Mouse (Mus musculus) lung, postnatal 25 days (tissue): ENCODE measurements around the gene Akr1b3.
"Not testable (repeated sequence)": the region's sequence is repeated elsewhere in the genome, so short reads cannot be mapped to it uniquely, and the experiment has no call there.

Experiments
- DNase-seq: peaks from one replicate; pipeline ENCODE4 v3.0.0; 2022; ENCODE audit warnings: low spot score

Akr1b3 gene

DNA sequence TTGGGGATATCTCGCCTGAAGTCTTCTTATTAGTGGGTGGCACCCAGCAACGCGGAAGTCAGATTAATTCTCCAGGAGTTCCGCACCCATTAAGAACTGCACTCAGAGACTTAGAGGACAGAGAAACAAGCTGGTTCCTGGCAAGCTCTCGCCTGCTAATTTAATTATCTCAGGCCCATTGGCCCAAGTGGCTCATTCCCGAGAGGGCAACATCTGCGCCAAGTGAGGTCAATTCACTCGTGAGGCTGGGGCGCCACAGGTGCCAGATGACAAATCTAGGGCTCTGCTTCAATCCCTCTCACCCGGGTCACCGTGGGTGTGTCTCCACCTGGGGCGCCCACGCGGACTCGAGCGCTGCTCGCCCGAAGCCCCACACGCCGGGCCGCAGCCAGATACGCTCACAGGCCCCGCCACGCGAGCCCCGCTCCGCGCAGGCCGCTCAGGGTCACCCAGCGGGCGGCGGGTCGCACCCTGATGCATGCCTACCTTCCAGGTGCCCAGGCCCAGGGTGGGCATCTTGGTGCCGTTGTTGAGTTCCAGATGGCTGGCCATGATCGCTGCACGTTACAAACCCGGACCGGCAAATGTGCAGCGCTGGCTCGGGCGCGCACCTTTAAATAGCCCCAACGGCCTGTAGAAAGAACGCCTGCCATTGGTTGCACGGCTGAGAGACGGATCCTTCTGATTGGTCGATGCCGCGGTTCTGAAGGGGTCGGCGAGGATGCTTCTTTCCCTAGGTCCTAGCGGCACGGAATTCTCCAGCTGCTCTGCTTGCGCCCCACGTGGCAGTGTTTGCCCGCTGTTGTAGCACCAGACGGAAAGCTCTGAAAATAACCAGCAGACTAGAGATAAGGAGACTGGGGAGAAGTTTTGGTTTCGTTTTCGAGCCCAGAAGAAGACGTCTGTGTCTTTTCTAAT lies at the start of gene Akr1b3:
Gene Akr1b3, minus strand, starts transcription at position 625 of the 918 bp plus-strand sequence.
- DNase-seq, result peak; percentile 95

DNA sequence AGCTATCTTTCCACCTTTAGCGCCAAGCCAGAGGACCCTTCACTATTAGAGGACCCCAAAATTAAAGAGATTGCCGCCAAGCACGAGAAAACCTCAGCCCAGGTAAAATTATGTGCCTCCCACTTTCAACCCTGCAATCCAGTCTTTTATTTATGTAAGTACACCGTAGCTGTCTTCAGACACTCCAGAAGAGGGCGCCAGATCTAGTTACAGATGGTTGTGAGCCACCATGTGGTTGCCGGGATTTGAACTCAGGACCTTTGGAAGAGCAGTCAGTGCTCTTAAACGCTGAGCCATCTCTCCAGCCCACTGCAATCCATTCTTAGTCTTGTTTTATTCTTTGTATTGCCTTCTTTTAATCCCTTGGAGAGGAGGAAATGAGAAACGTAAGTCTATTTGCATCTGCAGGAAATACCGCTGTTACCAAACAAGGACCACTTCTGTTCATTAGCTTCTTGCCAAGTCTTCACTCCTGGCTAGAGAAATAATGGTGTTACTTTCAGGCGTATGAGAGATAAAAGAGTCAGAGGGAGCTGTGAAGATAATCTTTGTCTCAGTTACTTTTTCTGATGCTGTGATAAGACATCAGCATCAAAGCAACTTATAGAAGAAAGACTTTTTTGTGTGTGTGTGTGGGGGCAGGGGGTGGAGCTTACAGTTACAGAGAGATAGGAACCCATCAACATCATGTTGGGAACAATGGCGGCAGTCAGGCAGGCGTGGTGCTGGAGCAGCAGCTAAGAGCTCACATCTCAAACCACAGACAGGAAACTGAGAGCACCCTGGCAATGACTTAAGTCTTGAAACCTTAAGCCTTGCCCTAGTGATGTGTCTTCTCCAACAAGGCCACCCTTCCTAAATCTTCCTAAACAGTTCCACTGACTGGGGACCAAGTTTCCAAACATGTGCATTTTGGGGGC lies 47.2 kb upstream of the Akr1b3 start:
- no peak for DNase-seq

GRCm38 (mm10) chr6:34355841-34356240 lies 38.6 kb upstream of the Akr1b3 start:
- DNase-seq, result no peak

DNA sequence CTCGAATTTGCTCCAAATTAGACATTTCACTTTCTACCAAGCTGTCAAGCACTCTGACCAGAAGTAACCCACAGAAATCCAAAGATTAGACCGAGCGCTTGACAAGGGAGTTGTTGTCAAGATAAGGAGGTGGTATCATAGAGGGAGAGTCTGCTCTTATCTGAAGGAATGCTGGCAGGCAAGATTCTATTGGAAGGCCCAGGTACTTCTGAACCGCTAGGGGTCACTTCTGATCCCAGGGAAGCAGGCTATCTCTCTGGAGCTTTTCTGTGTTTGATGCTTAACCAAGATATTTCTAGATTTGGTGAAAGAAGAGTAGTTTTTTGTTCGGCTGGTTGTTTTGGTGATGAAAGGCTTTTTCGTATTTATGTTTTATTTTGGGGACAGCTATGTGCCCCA lies 38.1 kb upstream of the Akr1b3 start:
- peak; percentile 28 for DNase-seq

- DNase-seq, result no peak
These were observed 37.4 kb upstream of the Akr1b3 start for GRCm38 (mm10) chr6:34354354-34355348.

- DNase-seq, result no peak
These were observed 36.5 kb upstream of the Akr1b3 start, which contains the start of gene Akr1b8 for GRCm38 (mm10) chr6:34353658-34354353. Gene Akr1b8, plus strand, starts transcription at chr6:34354119.

GRCm38 (mm10) chr6:34352401-34352800 lies 35.1 kb upstream of the Akr1b3 start:
- DNase-seq, result no peak

GRCm38 (mm10) chr6:34351481-34351880 lies 34.2 kb upstream of the Akr1b3 start:
- not testable (repeated sequence) for DNase-seq

DNA sequence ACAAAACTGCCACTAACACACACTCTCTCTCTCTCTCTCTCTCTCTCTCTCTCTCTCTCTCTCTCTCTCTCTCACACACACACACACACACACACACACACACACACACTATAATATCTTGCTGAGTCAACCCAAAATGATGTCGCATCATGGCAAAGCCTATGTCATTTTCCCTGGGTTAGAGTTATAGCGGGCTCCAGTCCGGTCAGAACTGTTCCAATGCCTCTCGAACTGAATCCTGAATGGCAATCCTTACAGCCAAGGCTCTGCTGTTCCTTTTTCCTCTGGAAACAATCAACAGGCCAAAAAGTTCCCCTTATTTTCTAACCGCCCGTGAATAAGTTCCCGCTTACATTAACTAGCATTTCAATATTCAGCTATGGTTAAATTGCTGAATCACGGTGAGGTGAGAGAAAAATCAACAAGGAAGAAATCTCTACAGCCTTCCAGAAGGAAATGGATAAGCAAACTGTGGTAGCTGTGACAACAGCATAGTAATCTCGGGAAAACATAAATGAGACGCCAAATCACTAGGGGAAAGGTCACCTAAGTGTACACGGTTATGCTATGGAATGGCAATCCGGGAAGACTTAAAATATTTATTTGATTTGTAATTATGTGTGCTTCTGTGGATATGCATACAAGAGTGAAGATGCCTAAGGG lies 32.9 kb upstream of the Akr1b3 start:
- DNase-seq, result peak; percentile 29

- peak; percentile 73 for DNase-seq
These were observed 29.0 kb upstream of the Akr1b3 start for GRCm38 (mm10) chr6:34346096-34346898.

- DNase-seq, result peak; percentile 55
These were observed 27.7 kb upstream of the Akr1b3 start for GRCm38 (mm10) chr6:34344935-34345334.

GRCm38 (mm10) chr6:34344135-34344850 lies 27.0 kb upstream of the Akr1b3 start:
- no peak for DNase-seq

- no peak for DNase-seq
These were observed 26.1 kb upstream of the Akr1b3 start for GRCm38 (mm10) chr6:34343426-34343825.

DNA sequence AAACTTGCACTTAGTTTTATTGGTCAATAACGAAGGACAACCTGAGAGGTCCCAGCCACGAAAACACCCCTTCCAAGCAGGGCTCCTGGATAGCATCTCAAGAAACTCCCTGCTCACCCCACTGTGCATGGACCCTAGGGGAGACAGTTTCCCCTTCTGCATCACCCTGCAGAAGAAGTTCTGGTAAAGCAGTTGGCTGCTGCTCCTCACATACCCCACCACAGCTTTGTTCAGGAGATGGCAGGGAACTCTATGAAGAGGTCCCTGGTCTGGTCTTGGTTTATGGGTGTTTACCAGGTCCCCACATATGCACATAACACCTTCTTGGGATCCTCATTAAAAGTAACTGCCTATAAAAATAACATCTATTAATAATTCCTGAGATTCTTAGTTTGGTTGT lies 25.2 kb upstream of the Akr1b3 start:
- no peak for DNase-seq

DNA sequence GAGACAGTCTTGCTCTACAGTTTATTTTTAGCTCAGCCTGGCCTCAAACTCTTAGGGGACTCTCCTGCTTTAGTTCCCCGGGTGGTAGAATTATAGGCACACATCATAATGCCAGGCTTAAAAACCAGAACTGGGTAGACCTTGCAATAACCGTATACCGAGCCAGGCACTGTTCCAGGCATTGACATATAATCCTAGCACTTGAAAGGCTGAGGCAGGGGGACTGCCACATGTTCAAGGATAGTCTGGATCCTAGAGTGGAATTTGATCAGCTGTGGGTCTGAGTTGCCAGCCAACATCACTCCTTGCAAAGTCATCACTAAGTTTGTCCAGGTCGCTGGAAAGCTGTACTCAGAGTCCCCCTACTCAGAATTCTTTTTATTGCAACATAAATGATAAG lies 24.7 kb upstream of the Akr1b3 start:
- no peak for DNase-seq

DNA sequence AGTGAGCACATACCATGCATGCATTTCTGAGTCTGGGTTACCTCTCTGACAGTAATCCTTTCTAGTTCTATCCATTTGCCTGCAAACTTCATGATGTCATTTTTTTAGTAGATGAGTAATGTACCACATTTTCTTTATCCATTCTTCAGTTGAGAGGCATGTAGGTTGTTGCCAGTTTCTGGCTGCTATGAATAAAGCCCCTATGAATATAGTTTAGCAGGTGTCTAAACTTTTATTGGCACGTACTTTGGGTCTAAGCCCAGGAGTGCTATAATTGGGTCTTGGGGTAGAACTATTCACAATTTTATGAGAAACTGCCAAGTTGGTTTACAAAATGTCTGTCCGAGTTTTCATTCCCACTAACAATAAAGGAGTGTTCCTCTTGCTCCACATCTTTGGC lies 20.5 kb upstream of the Akr1b3 start:
- no peak for DNase-seq

- DNase-seq, result peak; percentile 51
These were observed 17.4 kb upstream of the Akr1b3 start for GRCm38 (mm10) chr6:34334673-34335072.

GRCm38 (mm10) chr6:34331804-34332203 lies 14.5 kb upstream of the Akr1b3 start:
- not testable (repeated sequence) for DNase-seq

GRCm38 (mm10) chr6:34331379-34331778 lies 14.1 kb upstream of the Akr1b3 start:
- no peak for DNase-seq
